In genomic region chr2:91187431-91187830, GRCm38 (mm10) we compare ENCODE assay signal across 14 mouse cellular contexts. TPM values are rescaled to one million over a fixed set of nuclear protein-coding genes. Genes with fewer than 3 reads are reported as not detected.
DNase-seq lines count a peak whose midpoint lies in the region; ATAC-seq and TF ChIP-seq lines count a peak whose summit lies in the region.
"Had no signal": no experiment of that assay in that cellular context is flagged by ENCODE, and none has a peak within 500 bp of the region (broad histone marks: within the 10 kb centered on the region; RNA-seq: fewer than 3 reads in every experiment).

No protein-coding gene starts in this region.

- intact Hi-C loops in left cerebral cortex, postnatal 4 days (cut with DNase I), result no loop called here

- ATAC-seq in CD4-positive, CD25-positive, alpha-beta regulatory T cell, adult 4 months, result peak; percentile 26
- ATAC-seq: intestine, embryonic 16.5 days; liver, postnatal 0 days; midbrain, embryonic 16.5 days had no signal

- DNase-seq in left cerebral cortex, adult 18-20 months (ENCODE audit: low spot score in 2 of 2), result peak; percentile 42 to 57
- no peak for DNase-seq in left cerebral cortex, postnatal 4 days
- DNase-seq in 3134 (ENCODE audit: extremely low read depth, insufficient read length, low spot score), result peak; percentile 44
- peak; percentile 86 for DNase-seq in brain, adult 2 months (ENCODE audit: low read depth, low spot score)
- DNase-seq in lung, adult 2 months, result no peak
- DNase-seq in cerebellum, postnatal 10 days, result no peak
- DNase-seq in urinary bladder, adult 18-20 months (ENCODE audit: low spot score in 2 of 2), result no peak
- DNase-seq: adrenal gland, adult 2 months; cerebellum, adult 2 months; heart, adult 2 months; liver, postnatal 0 days had no signal

- no peak overlapping the region for H3K4me3 ChIP-seq in lung, adult 2 months (replicated peaks; ENCODE audit: extremely low read depth, low read depth, low read length)
- H3K4me3 ChIP-seq: heart, adult 2 months had no signal

- H3K4me1 ChIP-seq in lung, adult 2 months (ENCODE audit: control insufficient read depth, insufficient read depth, low read length), result peaks cover 4% of the 10 kb centered on the region; the same call in 1 of the 2 replicates

- TF ChIP-seq CTCF in lung, adult 2 months (IDR thresholded peaks at IDR 0.05; ENCODE audit: insufficient read depth, low read length), result no peak

- TF ChIP-seq POLR2A in lung, adult 2 months (IDR thresholded peaks at IDR 0.05; ENCODE audit: borderline replicate concordance, extremely low read depth, low read depth, low read length), result no peak

- 42% methylated on average over 4 of the region's 4 CpGs for WGBS in lung, adult 2 months

RNA-seq across cellular contexts. Expression of gene Madd, which starts 3.8 kb away (rescaled TPM):
- 100 to 1,000 TPM; 222 to 228 TPM for total RNA-seq in left cerebral cortex, adult 18-20 months (2021)
- total RNA-seq in left cerebral cortex, postnatal 4 days (2021), result 100 to 1,000 TPM; 125 to 135 TPM
- 10 to 100 TPM; 58.7 to 84.7 TPM for polyA plus RNA-seq in CD4-positive, CD25-positive, alpha-beta regulatory T cell, adult 4 months (2017; shearing (Covaris generic))
- 21.7 and 31.3 TPM in 2 replicates for polyA plus RNA-seq in lung, adult 2 months (2012; rRNA removed)

RNA-seq across cellular contexts. Expression of gene Nr1h3, which starts 15.2 kb away (rescaled TPM):
- total RNA-seq in left cerebral cortex, adult 18-20 months (2021), result 1 to 10 TPM; 3.5 to 3.6 TPM
- total RNA-seq in left cerebral cortex, postnatal 4 days (2021), result 1 to 10 TPM; 1.1 to 1.4 TPM
- 1 to 10 TPM; 1.4 to 1.8 TPM for polyA plus RNA-seq in CD4-positive, CD25-positive, alpha-beta regulatory T cell, adult 4 months (2017; shearing (Covaris generic))
- 97.4 and 102 TPM in 2 replicates for polyA plus RNA-seq in lung, adult 2 months (2012; rRNA removed)

RNA-seq across cellular contexts. Expression of gene Acp2, which starts 15.3 kb away (rescaled TPM):
- 10 to 100 TPM; 49.5 TPM for total RNA-seq in left cerebral cortex, adult 18-20 months (2021)
- total RNA-seq in left cerebral cortex, postnatal 4 days (2021), result 10 to 100 TPM; 38.4 to 43.1 TPM
- 10 to 100 TPM; 17.9 to 25.7 TPM for polyA plus RNA-seq in CD4-positive, CD25-positive, alpha-beta regulatory T cell, adult 4 months (2017; shearing (Covaris generic))
- 20.7 and 25.0 TPM in 2 replicates for polyA plus RNA-seq in lung, adult 2 months (2012; rRNA removed)

RNA-seq across cellular contexts. Expression of gene Ddb2, which starts 49.4 kb away (rescaled TPM):
- total RNA-seq in left cerebral cortex, adult 18-20 months (2021), result 10 to 100 TPM; 10.9 to 13.5 TPM
- total RNA-seq in left cerebral cortex, postnatal 4 days (2021), result 10 to 100 TPM; 12.3 to 12.8 TPM
- 10 to 100 TPM; 79.4 to 79.5 TPM for polyA plus RNA-seq in CD4-positive, CD25-positive, alpha-beta regulatory T cell, adult 4 months (2017; shearing (Covaris generic))
- polyA plus RNA-seq in lung, adult 2 months (2012; rRNA removed), result 11.8 and 13.9 TPM in 2 replicates

Comparison
In these comparisons a context has a peak if more than half of its experiments do, and no peak if none do; other contexts are left out.
1. DNase-seq: peak in left cerebral cortex, adult 18-20 months (2 of 2), 3134 (single experiment) and brain, adult 2 months (single experiment); none in left cerebral cortex, postnatal 4 days (single experiment), lung, adult 2 months (single experiment), cerebellum, postnatal 10 days (0 of 2) and urinary bladder, adult 18-20 months (0 of 2).